Mouse (Mus musculus): ENCODE results near the gene Gpr157.

Gpr157 gene

DNA sequence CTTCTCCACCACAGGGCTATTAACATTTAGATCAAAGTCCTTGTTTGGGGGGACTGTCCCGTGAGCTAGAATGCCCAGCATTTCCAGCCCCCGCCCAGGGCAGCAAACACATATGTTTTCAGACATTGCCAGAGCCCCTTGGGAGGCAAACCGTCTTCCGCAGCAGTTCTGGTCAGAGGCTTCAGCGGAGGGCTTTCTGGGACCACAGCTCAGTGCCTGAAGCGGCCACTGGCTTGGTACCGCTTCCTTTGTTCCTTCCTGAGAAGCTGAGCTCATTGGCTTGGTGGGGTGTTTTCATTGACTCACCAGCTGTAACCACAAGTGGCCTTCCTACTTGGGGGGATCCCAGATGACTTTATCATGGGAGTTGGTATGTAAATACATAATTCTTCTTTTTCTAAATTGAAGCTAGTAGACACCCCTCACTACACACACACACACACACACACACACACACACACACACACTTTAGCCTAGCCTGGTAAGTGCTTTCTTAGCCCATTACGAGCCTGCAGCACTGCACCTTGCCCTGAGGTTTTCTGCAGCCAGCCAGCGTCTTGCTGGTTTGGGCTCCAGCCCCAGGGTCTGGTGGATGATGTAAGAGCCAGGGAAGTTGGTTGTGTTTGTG lies 27.2 kb upstream of the Gpr157 start:
- ChIA-PET POLR2A (interaction anchor here (0.6 to 17.4 kb wide), 28 partner anchors 3 to 253 kb away, joined by 3 to 263 read pairs (median 4); partner anchors contain the start of genes Gpr157 (in 3 of the 4) and H6pd (in 1 of the 4)), CTCF (interaction anchor here (0.6 to 1.9 kb wide), 6 partner anchors 13 to 1248 kb away, joined by 3 to 14 read pairs (median 6); no protein-coding TSS in a partner anchor)

DNA sequence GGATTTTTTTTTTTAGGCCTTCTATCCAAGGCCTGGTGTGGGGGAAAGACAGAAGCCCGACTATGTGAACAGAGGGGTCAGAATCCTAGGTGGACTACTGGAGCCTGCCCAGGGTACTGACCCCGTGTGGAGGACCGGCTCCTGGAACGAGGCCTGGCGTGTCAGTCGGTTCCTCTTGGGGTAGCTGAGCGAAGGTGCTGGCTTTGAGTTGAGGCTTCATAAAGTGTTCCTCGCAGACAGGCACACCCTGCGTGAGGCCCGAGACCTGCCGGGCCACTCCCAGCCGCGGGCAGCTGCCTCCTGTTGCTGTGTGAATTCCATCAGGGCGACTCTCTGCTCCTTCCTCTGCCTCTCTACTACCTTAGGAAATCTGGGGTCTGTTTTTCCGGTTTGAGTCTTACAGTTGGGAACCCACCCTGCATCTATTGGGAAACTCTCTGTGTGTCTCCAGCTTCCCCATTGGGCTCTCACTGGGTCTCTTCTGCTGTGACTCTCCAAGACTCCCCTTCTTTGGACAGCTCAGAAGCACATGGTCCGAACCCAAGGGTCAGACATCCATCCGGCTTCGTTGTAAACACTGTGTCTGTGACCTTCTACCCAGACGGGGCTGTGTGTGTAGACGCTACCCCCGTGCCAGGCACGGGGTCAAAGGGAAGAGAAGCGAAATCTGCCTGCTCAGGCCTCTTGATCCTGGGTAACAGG lies 26.5 kb upstream of the Gpr157 start:
- CTCF ChIA-PET, result interaction anchor here (0.6 to 2.5 kb wide), 8 partner anchors 12 to 1249 kb away, joined by 3 to 14 read pairs (median 4); partner anchors contain the start of gene Gpr157 (in 1 of the 4)
- POLR2A ChIA-PET, result interaction anchor here (0.6 to 17.4 kb wide), 28 partner anchors 3 to 327 kb away, joined by 3 to 263 read pairs (median 4); partner anchors contain the start of genes Gpr157 (in 3 of the 4) and H6pd (in 1 of the 4)

DNA sequence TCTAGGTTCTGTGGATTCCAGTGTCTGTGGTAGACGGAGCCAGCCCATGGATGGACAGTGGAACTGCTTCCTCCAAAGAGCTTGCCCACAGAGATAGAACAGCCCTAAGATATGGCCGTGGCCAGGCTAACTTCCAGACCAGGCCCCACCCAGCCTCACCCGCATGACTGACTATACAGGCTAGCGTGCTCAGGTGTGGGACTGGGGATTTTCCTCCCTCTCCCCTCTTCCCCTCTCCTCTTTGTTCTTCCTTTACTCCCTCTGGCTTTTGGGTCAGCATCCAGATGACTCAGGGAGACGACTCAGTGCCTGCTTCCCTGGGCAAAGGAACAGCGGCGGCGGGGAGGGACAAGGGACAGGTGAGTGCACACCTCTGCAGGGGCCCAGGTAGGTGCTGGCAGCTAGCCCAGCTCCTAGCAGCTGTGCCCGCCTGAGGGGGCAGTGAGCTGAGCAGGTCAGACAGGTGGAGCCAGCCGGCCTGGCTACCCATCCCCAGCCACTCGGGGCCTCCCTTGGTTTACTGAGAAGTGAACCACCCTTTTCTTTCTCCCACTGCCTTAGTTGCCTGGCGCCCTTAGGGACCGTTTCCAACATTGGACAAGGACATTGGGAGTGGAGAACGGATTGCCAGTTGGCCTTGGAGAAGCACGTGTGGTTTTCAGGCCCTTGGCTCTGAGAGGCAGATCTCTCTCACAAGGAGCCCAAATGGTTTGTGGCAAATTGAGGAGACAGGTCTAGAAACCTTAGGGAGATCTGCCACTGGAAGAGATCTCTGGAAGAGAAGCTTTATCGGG lies 25.5 kb upstream of the Gpr157 start:
- ChIA-PET CTCF (interaction anchor here in 3 of 4 experiments (0.6 to 2.5 kb wide), 10 partner anchors 11 to 1364 kb away, joined by 3 to 9 read pairs (median 4); partner anchors contain the start of gene Gpr157 (in 1 of the 3)), POLR2A (interaction anchor here (0.6 to 17.4 kb wide), 30 partner anchors 8 to 1935 kb away, joined by 3 to 263 read pairs (median 3); partner anchors contain the start of genes Gpr157 (in 1 of the 4) and H6pd (in 1 of the 4))

DNA sequence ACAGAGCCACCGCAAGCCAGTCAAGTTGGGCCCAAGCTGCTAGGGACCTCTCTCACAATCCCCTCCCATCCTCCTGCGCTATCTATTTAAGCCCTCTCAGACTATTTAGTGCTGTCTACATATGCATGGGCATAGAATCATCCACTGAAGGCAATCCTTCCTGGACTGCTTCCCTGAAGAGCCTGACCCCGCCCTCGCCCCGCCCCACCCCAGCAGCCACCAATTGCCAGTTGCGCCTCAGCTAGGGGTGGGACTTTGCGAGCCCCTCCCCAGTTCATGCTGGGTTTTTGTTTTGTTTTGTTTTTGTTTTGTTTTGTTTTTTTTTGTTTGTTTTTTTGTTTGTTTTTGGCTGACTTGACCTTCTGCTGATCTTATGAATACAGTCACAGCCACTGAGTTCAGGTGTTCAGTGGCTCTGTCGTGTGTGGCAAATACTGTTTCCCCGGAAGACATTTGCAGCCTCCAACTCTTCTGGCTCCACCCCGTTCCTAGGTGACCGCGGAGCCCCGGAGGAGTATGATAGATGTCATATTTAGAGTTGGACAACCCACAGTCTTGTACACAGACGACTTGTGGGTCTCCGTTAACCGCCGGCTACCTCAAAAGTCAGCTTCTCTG lies 20.4 kb upstream of the Gpr157 start:
- ChIA-PET CTCF (interaction anchor here (0.6 to 2.8 kb wide), 14 partner anchors 9 to 308 kb away, joined by 3 to 11 read pairs (median 4); partner anchors contain the start of gene Gpr157 (in 1 of the 4)), POLR2A (interaction anchor here (0.6 to 17.4 kb wide), 21 partner anchors 9 to 1770 kb away, joined by 3 to 261 read pairs (median 4); partner anchors contain the start of genes Gpr157 (in 2 of the 4) and Spsb1 (in 1 of the 4))

DNA sequence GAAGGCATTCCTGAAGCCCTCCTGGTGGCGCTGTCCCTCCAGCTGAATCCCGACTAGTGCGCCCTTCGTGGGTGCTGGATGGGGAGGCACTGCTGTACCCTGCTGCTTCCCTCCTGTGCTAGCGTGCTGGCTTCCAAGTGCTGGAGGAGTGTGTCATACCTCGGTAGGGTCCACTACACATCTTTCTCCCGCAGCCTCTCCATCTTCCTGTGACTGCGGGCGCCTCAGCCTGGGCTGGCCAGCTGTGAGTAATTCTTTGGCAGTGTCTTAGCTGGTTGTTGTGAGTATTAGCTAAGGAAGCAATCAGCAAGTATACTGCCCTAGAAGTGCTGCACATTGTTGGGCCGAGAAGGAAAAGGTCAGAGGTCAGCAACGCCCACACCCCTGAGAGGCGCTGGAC lies 18.9 kb upstream of the Gpr157 start:
- ChIA-PET POLR2A (interaction anchor here in 3 of 4 experiments (0.9 to 17.4 kb wide), 15 partner anchors 8 to 33 kb away, joined by 3 to 261 read pairs (median 4); partner anchors contain the start of gene Gpr157 (in 1 of the 3)), CTCF (interaction anchor here (0.6 to 2.8 kb wide), 5 partner anchors 15 to 308 kb away, joined by 3 to 9 read pairs (median 3); partner anchors contain the start of gene Gpr157 (in 1 of the 4))

DNA sequence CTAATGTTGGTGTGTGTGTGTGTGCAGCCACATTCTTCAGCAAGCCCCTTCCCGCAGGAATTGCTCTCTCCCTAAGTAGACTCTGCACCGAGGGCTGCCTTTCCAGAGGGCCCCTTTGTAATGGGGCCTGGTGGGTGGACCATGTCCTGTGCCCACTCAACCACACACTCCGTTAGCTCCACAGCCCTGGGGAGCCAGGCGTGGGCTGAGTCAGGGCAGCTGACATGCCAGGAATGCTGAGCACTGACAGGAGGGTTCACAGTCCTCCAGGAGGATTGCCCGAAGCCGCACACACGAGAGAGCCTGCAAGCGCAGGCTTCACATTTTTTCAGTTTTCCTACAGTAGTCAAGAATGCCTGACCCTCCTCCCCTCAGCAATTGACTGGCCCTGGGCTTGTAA lies 17.0 kb upstream of the Gpr157 start:
- CTCF ChIA-PET, result interaction anchor here in 2 of 4 experiments (0.7 to 3.1 kb wide), 5 partner anchors 21 to 263 kb away, joined by 3 to 9 read pairs (median 6); no protein-coding TSS in a partner anchor
- POLR2A ChIA-PET, result interaction anchor here in 3 of 4 experiments (0.6 to 17.4 kb wide), 10 partner anchors 8 to 144 kb away, joined by 3 to 261 read pairs (median 8); partner anchors contain the start of gene Gpr157 (in 1 of the 3)

DNA sequence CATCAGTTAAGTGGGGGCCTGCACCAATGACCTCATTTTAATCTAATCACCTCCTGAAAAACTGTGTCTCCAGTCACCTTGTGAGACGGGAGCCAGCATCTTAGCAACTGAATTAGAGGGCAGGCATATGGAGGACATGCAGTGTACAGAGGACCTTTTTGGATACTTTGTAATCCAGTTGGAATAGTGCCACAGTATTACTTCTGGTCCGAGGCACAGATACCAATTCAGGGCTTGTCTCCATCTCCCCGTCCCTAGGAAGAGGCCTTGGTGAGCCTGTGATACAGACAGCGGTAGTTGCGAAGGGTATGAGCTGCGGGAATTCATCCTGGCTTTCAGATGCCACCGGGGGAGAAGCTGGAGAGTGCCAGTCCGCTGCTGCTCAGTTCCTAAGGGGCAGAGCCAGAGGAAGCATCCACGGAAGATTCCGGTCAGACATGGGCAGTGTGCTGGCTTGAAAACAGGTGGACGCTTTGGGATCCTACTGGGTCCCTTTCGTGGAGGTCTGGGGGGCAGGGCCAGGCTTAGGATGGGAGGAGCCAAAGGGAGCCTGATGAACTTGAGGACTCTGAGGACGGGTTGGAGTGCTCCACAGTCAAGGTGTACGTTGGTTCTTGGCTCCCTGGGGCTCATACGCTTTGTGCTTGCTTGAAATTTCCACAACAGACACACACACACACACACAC lies 14.6 kb upstream of the Gpr157 start:
- ChIA-PET CTCF (interaction anchor here (0.5 to 3.1 kb wide), 56 partner anchors 11 to 1320 kb away, joined by 3 to 24 read pairs (median 5); partner anchors contain the start of genes Gpr157 (in 3 of the 4) and Spsb1 (in 1 of the 4)), POLR2A (interaction anchor here (0.5 to 6.3 kb wide), 26 partner anchors 9 to 390 kb away, joined by 3 to 62 read pairs (median 4); partner anchors contain the start of gene Gpr157 (in 3 of the 4))

DNA sequence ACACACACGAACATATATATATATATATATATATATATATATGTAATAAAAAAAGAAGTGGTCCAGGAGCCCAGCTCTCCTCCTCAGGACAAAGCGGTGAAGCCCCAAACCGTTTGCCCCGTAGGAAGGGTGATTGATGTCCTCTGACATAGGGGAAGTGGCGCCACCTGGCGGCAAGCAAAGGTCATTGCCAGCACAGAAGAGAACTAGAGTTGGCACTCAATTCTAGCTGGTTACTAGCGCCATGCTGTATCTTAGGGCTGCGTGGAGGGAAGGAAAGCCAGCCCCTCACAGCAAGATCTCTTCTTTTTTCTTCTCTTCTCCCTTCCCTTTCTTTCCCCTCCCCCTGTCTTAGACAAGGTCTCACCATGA lies 14.1 kb upstream of the Gpr157 start:
- POLR2A ChIA-PET, result interaction anchor here (0.5 to 6.3 kb wide), 30 partner anchors 10 to 390 kb away, joined by 3 to 62 read pairs (median 4); partner anchors contain the start of gene Gpr157 (in 3 of the 4)
- CTCF ChIA-PET, result interaction anchor here (0.5 to 2.9 kb wide), 64 partner anchors 10 to 1320 kb away, joined by 3 to 24 read pairs (median 4); partner anchors contain the start of genes Gpr157 (in 3 of the 4) and Spsb1 (in 1 of the 4)

DNA sequence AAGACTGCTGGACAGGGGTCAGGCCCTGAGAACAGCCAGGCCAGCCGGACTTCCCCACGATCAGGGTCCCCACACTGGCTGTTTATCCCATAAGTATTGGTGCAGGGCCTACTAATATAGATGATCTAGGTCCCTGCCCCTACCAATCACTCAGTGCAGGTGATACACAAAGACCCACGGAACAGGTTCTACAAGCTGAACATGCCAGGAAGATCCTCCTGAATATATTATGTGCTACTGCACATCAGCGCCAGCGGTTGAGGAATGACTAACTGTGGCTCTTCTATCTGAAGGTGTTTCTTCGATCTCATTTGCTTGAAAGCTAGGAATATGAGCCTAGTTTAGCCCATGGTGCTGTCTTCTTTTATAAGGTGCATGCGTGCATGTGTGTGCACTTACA lies 11.8 kb upstream of the Gpr157 start:
- CTCF ChIA-PET, result interaction anchor here in 3 of 4 experiments (0.5 to 2.5 kb wide), 7 partner anchors 8 to 61 kb away, joined by 3 to 13 read pairs (median 4); partner anchors contain the start of gene Gpr157 (in 1 of the 3)
- POLR2A ChIA-PET, result interaction anchor here in 3 of 4 experiments (0.6 to 6.3 kb wide), 15 partner anchors 9 to 87 kb away, joined by 3 to 62 read pairs (median 4); partner anchors contain the start of gene Gpr157 (in 3 of the 3)

DNA sequence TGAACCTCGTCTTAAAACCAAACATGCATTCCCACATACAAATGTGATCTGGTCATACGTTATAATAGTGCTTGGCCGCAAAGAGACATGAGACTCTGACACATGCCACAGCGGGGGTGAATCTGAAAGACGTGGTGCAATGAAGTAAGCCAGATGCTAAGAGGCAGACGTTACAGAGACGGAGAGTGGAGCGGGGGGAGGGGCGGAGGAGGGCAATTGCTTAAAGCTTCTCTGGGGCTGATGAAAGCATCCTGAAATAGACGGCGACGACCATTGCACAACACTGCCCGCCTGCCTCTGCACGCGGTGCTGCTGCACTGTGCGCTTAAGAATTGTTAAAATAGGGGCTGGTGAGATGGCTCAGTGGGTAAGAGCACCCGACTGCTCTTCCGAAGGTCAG lies 11.0 kb upstream of the Gpr157 start:
- ChIA-PET POLR2A (interaction anchor here (0.6 to 6.3 kb wide), 21 partner anchors 8 to 339 kb away, joined by 3 to 62 read pairs (median 4); partner anchors contain the start of gene Gpr157 (in 3 of the 4)), CTCF (interaction anchor here in 3 of 4 experiments (0.6 to 2.5 kb wide), 12 partner anchors 9 to 270 kb away, joined by 3 to 13 read pairs (median 4); partner anchors contain the start of gene Gpr157 (in 2 of the 3))

DNA sequence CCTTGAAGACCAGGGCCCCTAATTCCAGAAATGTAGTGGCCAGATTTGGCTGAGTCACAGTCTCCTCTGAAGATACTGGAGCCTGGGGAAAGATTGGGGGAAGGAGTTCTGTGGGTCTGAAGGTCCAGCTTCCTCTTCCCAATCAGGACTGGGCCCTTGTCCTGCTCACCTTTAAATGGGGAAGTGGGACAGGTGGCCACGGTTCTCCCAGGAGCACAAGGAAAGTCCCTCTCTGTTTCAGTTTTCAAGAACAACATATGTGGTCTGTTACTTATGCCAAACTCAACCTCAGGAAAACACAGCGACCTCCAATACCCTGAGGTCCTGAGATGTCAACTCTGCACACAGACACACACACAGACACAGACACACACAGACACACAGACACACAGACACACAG lies 8.5 kb upstream of the Gpr157 start:
- CTCF ChIA-PET, result interaction anchor here in 3 of 4 experiments (1.1 to 1.9 kb wide), 3 partner anchors 14 to 20 kb away, joined by 4 to 5 read pairs (median 5); no protein-coding TSS in a partner anchor

DNA sequence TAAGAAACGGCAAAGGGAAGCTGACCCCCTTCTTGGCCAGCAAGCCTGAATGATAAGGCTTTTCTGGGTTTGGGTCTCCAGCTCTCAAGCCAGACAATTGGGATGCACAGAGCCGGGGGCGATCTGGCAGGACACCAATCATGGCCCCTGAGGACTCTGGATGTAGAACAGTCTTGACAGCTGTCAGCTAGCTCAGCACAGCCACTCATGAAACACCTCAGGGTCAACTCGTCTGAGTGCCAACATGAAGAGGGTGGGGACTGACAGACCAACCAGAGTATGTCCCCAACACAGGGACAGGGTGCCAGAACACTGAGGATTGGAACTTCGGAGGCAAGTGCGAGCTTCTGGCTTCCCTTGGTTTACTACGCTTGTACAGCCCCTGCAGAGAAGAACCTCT lies 7.9 kb upstream of the Gpr157 start:
- POLR2A ChIA-PET, result interaction anchor here in 3 of 4 experiments (0.6 to 2.5 kb wide), 11 partner anchors 8 to 63 kb away, joined by 3 to 15 read pairs (median 4); partner anchors contain the start of gene Gpr157 (in 1 of the 3)
- CTCF ChIA-PET, result interaction anchor here in 3 of 4 experiments (0.6 to 1.9 kb wide), 5 partner anchors 13 to 1912 kb away, joined by 3 to 6 read pairs (median 5); no protein-coding TSS in a partner anchor

More for the DNA sequence above, 8.5 kb upstream of the Gpr157 start:
- POLR2A ChIA-PET, result interaction anchor here in 3 of 4 experiments (0.6 to 6.3 kb wide), 10 partner anchors 9 to 47 kb away, joined by 3 to 62 read pairs (median 5); partner anchors contain the start of gene Gpr157 (in 2 of the 3)

DNA sequence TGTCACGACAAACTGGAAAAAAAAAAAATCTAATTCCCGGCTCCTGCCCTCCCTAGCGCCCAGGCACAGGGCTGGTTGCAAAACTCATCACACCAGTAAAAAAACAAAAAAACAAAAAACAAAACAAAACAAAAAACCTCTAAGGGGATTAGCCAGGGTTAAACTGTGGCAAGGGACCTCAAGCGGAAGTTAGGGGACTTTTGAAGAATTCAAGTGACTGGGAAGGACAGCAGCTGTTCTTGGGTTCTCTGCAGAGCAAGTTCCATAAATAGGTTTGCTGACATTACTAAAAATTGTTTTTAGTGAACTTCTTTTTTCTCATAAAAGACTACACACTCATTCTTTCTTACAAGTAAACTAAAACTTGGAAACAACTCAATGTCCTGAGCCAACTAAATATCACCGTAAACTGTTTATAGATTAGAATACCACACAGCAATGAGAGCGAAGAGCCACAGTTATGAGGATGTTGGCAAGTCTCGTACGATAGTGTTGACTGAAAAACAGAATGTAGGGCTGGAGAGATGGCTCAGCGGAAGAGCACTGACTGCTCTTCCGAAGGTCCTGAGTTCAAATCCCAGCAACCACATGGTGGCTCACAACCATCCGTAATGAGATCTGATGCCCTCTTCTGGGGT lies 6.7 kb upstream of the Gpr157 start:
- ChIA-PET POLR2A (interaction anchor here in 2 of 4 experiments (1.1 to 1.2 kb wide), 3 partner anchors 9 to 32 kb away, joined by 3 to 5 read pairs (median 3); no protein-coding TSS in a partner anchor), CTCF (interaction anchor here in 2 of 4 experiments (0.6 to 1.7 kb wide), 3 partner anchors 12 to 188 kb away, joined by 3 to 6 read pairs (median 5); no protein-coding TSS in a partner anchor)

DNA sequence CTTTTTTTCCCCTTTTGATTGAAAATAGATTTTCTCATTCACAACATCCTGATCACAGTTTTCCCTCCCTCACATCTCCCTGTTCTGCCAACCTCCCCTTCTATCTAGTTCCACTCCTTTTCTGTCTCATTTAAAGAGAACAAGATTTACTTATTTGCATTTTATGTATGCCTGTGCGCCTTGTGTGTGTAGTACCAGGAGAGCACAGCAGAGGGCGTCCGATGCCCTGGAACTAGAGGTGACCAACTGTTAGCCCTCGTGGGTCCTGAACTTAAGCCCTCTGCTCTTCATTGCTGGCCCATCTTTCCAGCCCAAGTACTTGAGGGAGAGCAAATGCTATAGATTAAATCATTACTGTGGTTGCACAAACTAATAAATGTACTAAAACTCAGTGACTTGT lies 1.8 kb upstream of the Gpr157 start:
- CTCF ChIA-PET, result interaction anchor here in 2 of 4 experiments (0.6 to 0.7 kb wide), 2 partner anchors 13 to 19 kb away, joined by 3 to 5 read pairs; no protein-coding TSS in a partner anchor
- POLR2A ChIA-PET, result interaction anchor here in 1 of 4 experiments (0.7 kb wide), 1 partner anchor 371 kb away, joined by 3 read pairs; no protein-coding TSS in a partner anchor

DNA sequence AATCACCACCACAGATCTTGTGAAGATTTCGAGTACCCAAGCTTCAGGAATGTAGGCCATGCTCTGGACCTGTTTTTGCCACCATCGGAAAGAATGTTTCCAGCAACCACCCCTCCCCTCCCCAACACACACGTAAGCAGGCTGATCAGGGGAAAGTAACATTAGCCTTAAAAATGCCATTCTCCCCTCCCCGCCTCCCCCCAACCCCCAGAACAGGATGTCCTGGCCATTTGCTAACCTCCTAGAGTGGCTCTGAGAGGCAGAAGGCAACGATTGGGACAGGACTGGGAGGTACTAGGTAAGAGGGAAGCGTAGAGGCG lies 364 bp upstream of the Gpr157 start:
- ChIA-PET POLR2A (interaction anchor here (0.5 to 3.5 kb wide), 117 partner anchors 8 to 1383 kb away, joined by 3 to 62 read pairs (median 4); partner anchors contain the start of genes H6pd (in 2 of the 4), Spsb1 (in 2 of the 4), Eno1 (in 1 of the 4) and Kif1b (in 1 of the 4)), CTCF (interaction anchor here (0.5 to 2.9 kb wide), 72 partner anchors 9 to 1780 kb away, joined by 3 to 47 read pairs (median 4); partner anchors contain the start of genes H6pd (in 2 of the 4), Slc2a5 (in 2 of the 4) and Spsb1 (in 1 of the 4))
